ENCODE assay signal across 10 mouse cellular contexts in genomic region chr2:76064078-76064477, GRCm38 (mm10).
A peak's percentile ranks its signal among the peaks of the same experiment; 100 is the strongest.
DNase-seq lines count a peak whose midpoint lies in the region; ATAC-seq and TF ChIP-seq lines count a peak whose summit lies in the region.
"Had no signal": no experiment of that assay in that cellular context is flagged by ENCODE, and none has a peak within 500 bp of the region (broad histone marks: within the 10 kb centered on the region; RNA-seq: fewer than 3 reads in every experiment).

No protein-coding gene starts in this region.

- TF ChIP-seq EP300 in liver, embryonic 14.5 days (IDR thresholded peaks at IDR 0.05; ENCODE audit: low read depth): no peak

- H3K9ac ChIP-seq in liver, embryonic 14.5 days (replicated peaks): no peak overlapping the region
- no peak overlapping the region for H3K9ac ChIP-seq in liver, embryonic 12.5 days
- no peak overlapping the region for H3K9ac ChIP-seq in hindbrain, postnatal 0 days (replicated peaks; ENCODE audit: low read length)
- no peak overlapping the region for H3K9ac ChIP-seq in neural tube, embryonic 11.5 days (ENCODE audit: low read length)
- H3K9ac ChIP-seq: heart, embryonic 13.5 days had no signal

- no peaks in the 10 kb centered on the region for H3K27me3 ChIP-seq in liver, embryonic 14.5 days (ENCODE audit: control insufficient read depth, insufficient read depth, low read length)
- no peaks in the 10 kb centered on the region for H3K27me3 ChIP-seq in liver, embryonic 12.5 days (replicated peaks)
- no peaks in the 10 kb centered on the region for H3K27me3 ChIP-seq in hindbrain, postnatal 0 days (ENCODE audit: insufficient read depth, low read length)
- no peaks in the 10 kb centered on the region for H3K27me3 ChIP-seq in neural tube, embryonic 11.5 days (ENCODE audit: control insufficient read depth, insufficient read depth, low read length)
- H3K27me3 ChIP-seq: heart, embryonic 13.5 days had no signal

- H3K9me3 ChIP-seq in liver, embryonic 14.5 days (ENCODE audit: control insufficient read depth, low read length): no peaks in the 10 kb centered on the region
- no peaks in the 10 kb centered on the region for H3K9me3 ChIP-seq in liver, embryonic 12.5 days (replicated peaks)
- H3K9me3 ChIP-seq in hindbrain, postnatal 0 days (ENCODE audit: low read length): no peaks in the 10 kb centered on the region
- no peaks in the 10 kb centered on the region for H3K9me3 ChIP-seq in neural tube, embryonic 11.5 days (ENCODE audit: control insufficient read depth, low read length)
- H3K9me3 ChIP-seq: heart, embryonic 13.5 days; megakaryocyte, embryonic 14.5 days had no signal

- DNase-seq in frontal cortex, postnatal 36 days (ENCODE audit: low spot score in 2 of 2): no peak
- DNase-seq in liver, embryonic 14.5 days (ENCODE audit: low read depth in 3 of 3, low spot score in 3 of 3): no peak
- peak; percentile 36 for DNase-seq in adrenal gland, postnatal 25 days
- peak; percentile 71 for DNase-seq in hindbrain, postnatal 0 days (ENCODE audit: low spot score)
- DNase-seq in neural tube, embryonic 11.5 days (ENCODE audit: low spot score): peak; percentile 59
- no peak for DNase-seq in urinary bladder, postnatal 10 days (ENCODE audit: low spot score)

- peak; percentile 67 for ATAC-seq in frontal cortex, adult (ENCODE audit: low TSS enrichment)
- ATAC-seq in liver, embryonic 14.5 days (ENCODE audit: insufficient read depth): no peak
- ATAC-seq in liver, embryonic 12.5 days: no peak
- peak; percentile 85 for ATAC-seq in hindbrain, postnatal 0 days
- ATAC-seq in neural tube, embryonic 11.5 days (ENCODE audit: insufficient read depth, low FRiP score, low TSS enrichment): no peak

- H3K36me3 ChIP-seq in liver, embryonic 14.5 days (replicated peaks; ENCODE audit: control insufficient read depth, insufficient read depth, low read depth): no peaks in the 10 kb centered on the region
- H3K36me3 ChIP-seq in liver, embryonic 12.5 days: no peaks in the 10 kb centered on the region
- H3K36me3 ChIP-seq in hindbrain, postnatal 0 days (ENCODE audit: insufficient read depth, low read length): no peaks in the 10 kb centered on the region
- no peaks in the 10 kb centered on the region for H3K36me3 ChIP-seq in neural tube, embryonic 11.5 days (ENCODE audit: control insufficient read depth, insufficient read depth, low read length)
- H3K36me3 ChIP-seq: heart, embryonic 13.5 days had no signal

- H3K27ac ChIP-seq in liver, embryonic 14.5 days: no peak overlapping the region
- no peak overlapping the region for H3K27ac ChIP-seq in liver, embryonic 12.5 days
- no peak overlapping the region for H3K27ac ChIP-seq in hindbrain, postnatal 0 days
- no peak overlapping the region for H3K27ac ChIP-seq in neural tube, embryonic 11.5 days (ENCODE audit: low read depth, low read length)
- H3K27ac ChIP-seq: heart, embryonic 13.5 days had no signal

- no peak overlapping the region for H3K4me2 ChIP-seq in liver, embryonic 14.5 days (ENCODE audit: low read depth)
- H3K4me2 ChIP-seq in liver, embryonic 12.5 days: no peak overlapping the region
- no peak overlapping the region for H3K4me2 ChIP-seq in hindbrain, postnatal 0 days (ENCODE audit: low read depth, low read length)
- no peak overlapping the region for H3K4me2 ChIP-seq in neural tube, embryonic 11.5 days (ENCODE audit: low read depth)
- H3K4me2 ChIP-seq: heart, embryonic 13.5 days had no signal

- H3K4me3 ChIP-seq in liver, embryonic 14.5 days (ENCODE audit: insufficient read depth in 1 of 2, low read depth in 2 of 2, low read length in 2 of 2): no peak overlapping the region
- no peak overlapping the region for H3K4me3 ChIP-seq in liver, embryonic 12.5 days
- no peak overlapping the region for H3K4me3 ChIP-seq in hindbrain, postnatal 0 days (ENCODE audit: low read length)
- H3K4me3 ChIP-seq in neural tube, embryonic 11.5 days (ENCODE audit: low read depth, low read length): no peak overlapping the region
- H3K4me3 ChIP-seq: heart, embryonic 13.5 days; megakaryocyte, embryonic 14.5 days had no signal

- TF ChIP-seq CTCF in liver, embryonic 14.5 days (IDR thresholded peaks at IDR 0.05; ENCODE audit: low read depth): peak; percentile 35
- peak; percentile 67 for TF ChIP-seq CTCF in hindbrain, postnatal 0 days (IDR thresholded peaks at IDR 0.05; ENCODE audit: low read depth)

- WGBS in liver, embryonic 14.5 days (ENCODE audit: insufficient replicate concordance): 68% methylated on average over 5 of the region's 5 CpGs
- 76% methylated on average over 5 of the region's 5 CpGs for WGBS in liver, embryonic 12.5 days (ENCODE audit: insufficient replicate concordance)
- WGBS in hindbrain, postnatal 0 days: 63% methylated on average over 5 of the region's 5 CpGs
- 78% methylated on average over 5 of the region's 5 CpGs for WGBS in neural tube, embryonic 11.5 days

- no peaks in the 10 kb centered on the region for H3K4me1 ChIP-seq in liver, embryonic 14.5 days (replicated peaks; ENCODE audit: control insufficient read depth in 2 of 2, insufficient read depth in 2 of 2, low read length in 1 of 2)
- no peaks in the 10 kb centered on the region for H3K4me1 ChIP-seq in liver, embryonic 12.5 days
- H3K4me1 ChIP-seq in hindbrain, postnatal 0 days (ENCODE audit: insufficient read depth, low read length): no peaks in the 10 kb centered on the region
- H3K4me1 ChIP-seq in neural tube, embryonic 11.5 days (ENCODE audit: control insufficient read depth, insufficient read depth, low read length): peaks cover 13% of the 10 kb centered on the region

Comparison
In these comparisons a context has a peak if more than half of its experiments do, and no peak if none do; other contexts are left out.
1. ATAC-seq: peak in frontal cortex, adult (single experiment) and hindbrain, postnatal 0 days (single experiment); none in liver, embryonic 14.5 days (single experiment), liver, embryonic 12.5 days (single experiment) and neural tube, embryonic 11.5 days (single experiment).
2. DNase-seq: peak in adrenal gland, postnatal 25 days (single experiment), hindbrain, postnatal 0 days (single experiment) and neural tube, embryonic 11.5 days (single experiment); none in frontal cortex, postnatal 36 days (0 of 2), liver, embryonic 14.5 days (0 of 3) and urinary bladder, postnatal 10 days (single experiment).